Mouse (Mus musculus): ENCODE measurements around the gene Il1rl2.

DNA sequence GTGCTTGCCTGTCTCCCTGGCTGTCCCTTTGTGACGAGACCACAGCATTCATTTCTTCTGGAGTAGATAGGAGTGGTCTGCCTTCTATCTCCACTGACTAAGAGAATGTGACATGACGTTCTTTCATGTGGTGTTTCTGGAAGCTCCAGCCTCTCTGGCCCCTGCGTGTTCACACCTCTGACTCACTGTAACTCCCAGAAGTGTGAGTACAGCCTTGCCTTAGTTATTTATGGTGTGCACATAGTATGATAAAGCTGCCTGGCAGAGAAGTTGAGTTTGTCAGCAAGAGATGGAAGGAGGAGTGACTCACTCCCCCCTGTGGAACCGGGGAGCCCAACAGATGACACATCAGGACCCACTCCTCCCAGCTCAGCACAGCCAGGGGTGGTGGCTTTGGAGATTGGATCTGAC, 34.4 kb downstream of the Il1rl2 start:
- TF ChIP-seq CTCF (IDR thresholded peaks at IDR 0.05; ENCODE audit: control insufficient read depth, insufficient read depth, insufficient replicate concordance, low read depth, low read length) (no peak), POLR2A (IDR thresholded peaks at IDR 0.05; ENCODE audit: control insufficient read depth, low read depth, low read length) (no peak)
